8 mouse cellular contexts compared by ENCODE assay signal in genomic region chr17:69383941-69384665, GRCm38 (mm10). TPM values are rescaled to one million over a fixed set of nuclear protein-coding genes. Genes with fewer than 3 reads are reported as not detected.
DNase-seq lines count a peak whose midpoint lies in the region; ATAC-seq and TF ChIP-seq lines count a peak whose summit lies in the region.

No protein-coding gene starts in this region.

- peak; percentile 29 for ATAC-seq in Patski
- ATAC-seq in lung, embryonic 15.5 days (ENCODE audit: borderline replicate concordance, extremely low read depth, low FRiP score, low TSS enrichment): no peak

- H3K4me2 ChIP-seq in lung, embryonic 15.5 days: peak overlapping the region; percentile 89

- no peaks in the 10 kb centered on the region for H3K9me3 ChIP-seq in hindbrain, embryonic 10.5 days
- H3K9me3 ChIP-seq in lung, embryonic 15.5 days: no peaks in the 10 kb centered on the region

- H3K27me3 ChIP-seq in Patski: no peaks in the 10 kb centered on the region
- H3K27me3 ChIP-seq in hindbrain, embryonic 10.5 days (ENCODE audit: insufficient read depth, poor library complexity, severe bottlenecking): no peaks in the 10 kb centered on the region
- no peaks in the 10 kb centered on the region for H3K27me3 ChIP-seq in lung, embryonic 15.5 days

- CTCF ChIA-PET in Patski (lab: Charles Lee): interaction anchor here (1.0 kb wide), 1 partner anchor 11 kb away, joined by 4 read pairs; no protein-coding TSS in a partner anchor

- no peak for TF ChIP-seq POLR2A in olfactory bulb, adult 2 months (IDR thresholded peaks at IDR 0.05; ENCODE audit: insufficient read depth, low read depth, low read length)

- no peak for DNase-seq in Patski (ENCODE audit: low read depth, low spot score)
- peak; percentile 69 for DNase-seq in cerebellum, adult 8-10 months
- DNase-seq in forelimb bud, embryonic 11.5 days (ENCODE audit: low read depth, low spot score): peak; percentile 54
- DNase-seq in hindbrain, embryonic 10.5 days (ENCODE audit: low spot score): peak; percentile 68
- peak; percentile 67 to 80 for DNase-seq in layer of hippocampus, adult 8-10 months (ENCODE audit: low spot score in 2 of 2)
- DNase-seq in urinary bladder, postnatal 25 days (ENCODE audit: low spot score): peak; percentile 54

- POLR2A ChIA-PET in Patski (lab: Charles Lee): interaction anchor here (1.5 to 1.7 kb wide), 2 partner anchors 13 to 33 kb away, joined by 4 to 5 read pairs; no protein-coding TSS in a partner anchor

- peaks cover 22% of the 10 kb centered on the region for H3K4me1 ChIP-seq in hindbrain, embryonic 10.5 days (replicated peaks)
- H3K4me1 ChIP-seq in lung, embryonic 15.5 days: peaks cover 12% of the 10 kb centered on the region
- peaks cover 2% of the 10 kb centered on the region; the same call in 1 of the 2 replicates for H3K4me1 ChIP-seq in olfactory bulb, adult 2 months (ENCODE audit: control insufficient read depth, insufficient read depth, low read length)

- peak overlapping the region; percentile 99 for H3K27ac ChIP-seq in hindbrain, embryonic 10.5 days
- H3K27ac ChIP-seq in lung, embryonic 15.5 days: peak overlapping the region; percentile 100
- peak overlapping the region; percentile 93 for H3K27ac ChIP-seq in olfactory bulb, adult 2 months (ENCODE audit: insufficient read depth, low read depth, low read length)

- H3K9ac ChIP-seq in lung, embryonic 15.5 days: peak overlapping the region; percentile 94

- H3K36me3 ChIP-seq in hindbrain, embryonic 10.5 days: peaks cover 28% of the 10 kb centered on the region
- peaks cover 24% of the 10 kb centered on the region for H3K36me3 ChIP-seq in lung, embryonic 15.5 days

- H3K4me3 ChIP-seq in hindbrain, embryonic 10.5 days: peak overlapping the region; percentile 87
- peak overlapping the region; percentile 93 for H3K4me3 ChIP-seq in lung, embryonic 15.5 days
- peak overlapping the region; percentile 95 for H3K4me3 ChIP-seq in olfactory bulb, adult 2 months (ENCODE audit: insufficient read depth, low read depth, low read length)

- under 1% methylated on average over 37 of the region's 37 CpGs for WGBS in hindbrain, embryonic 10.5 days
- WGBS in lung, embryonic 15.5 days: 0% methylated on average over 37 of the region's 37 CpGs
- under 1% methylated on average over 37 of the region's 37 CpGs for WGBS in olfactory bulb, adult 2 months

- in situ Hi-C loops in Patski (cut with MboI; ENCODE audit: low pct_unique_long_range_greater_than_20kb): no loop called here

- no peak for TF ChIP-seq CTCF in Patski (IDR thresholded peaks at IDR 0.05)
- TF ChIP-seq CTCF in olfactory bulb, adult 2 months (IDR thresholded peaks at IDR 0.05; ENCODE audit: insufficient read depth, low read depth, low read length): no peak

RNA-seq across cellular contexts. Expression of gene Zbtb14, which starts 1.3 kb away (rescaled TPM):
- 14.1 TPM for polyA plus RNA-seq in Patski (2021)
- polyA plus RNA-seq in hindbrain, embryonic 10.5 days (2016; fragmentation: Nextera tagmentation; extraction: Ambion mirVana): 25.9 and 28.9 TPM in 2 replicates
- total RNA-seq in layer of hippocampus, adult 8-10 months (2022): 10 to 100 TPM; 20.9 to 24.4 (median 22.4) TPM
- 25.2 and 25.4 TPM in 2 replicates for polyA plus RNA-seq in lung, embryonic 15.5 days (2015; fragmentation: Nextera tagmentation; extraction: Ambion mirVana)
- not detected in 2 replicates for polyA plus RNA-seq in olfactory bulb, adult 2 months (2012; ENCODE audit: insufficient read depth, insufficient read length, low replicate concordance, missing spikeins)

RNA-seq across cellular contexts. Expression of gene Akain1, which starts 55.0 kb away (rescaled TPM):
- not detected for polyA plus RNA-seq in Patski (2021)
- polyA plus RNA-seq in hindbrain, embryonic 10.5 days (2016; fragmentation: Nextera tagmentation; extraction: Ambion mirVana): 0.08 TPM in 1 of 2 replicates, not detected in the other
- 10 to 100 TPM; 14.6 to 17.5 (median 16.6) TPM for total RNA-seq in layer of hippocampus, adult 8-10 months (2022)
- not detected in 2 replicates for polyA plus RNA-seq in lung, embryonic 15.5 days (2015; fragmentation: Nextera tagmentation; extraction: Ambion mirVana)
- polyA plus RNA-seq in olfactory bulb, adult 2 months (2012; ENCODE audit: insufficient read depth, insufficient read length, low replicate concordance, missing spikeins): not detected in 2 replicates
